Mouse (Mus musculus) Muller cell, postnatal 12 days (primary cell): ENCODE measurements at regions not wholly inside any gene's neighbourhood (a gene's known extent, or its start where the extent isn't known, plus 50 kb on each side); places are given as distances from the start of the nearest gene placed in this dataset.

Experiments
- DNase-seq: peaks from one replicate; pipeline ENCODE4 v3.0.0-alpha.2; 2015; ENCODE audit errors: inconsistent ontology term

GRCm38 (mm10) chr14:31944682-31945081 is 84.1 kb upstream of the Galnt15 start:
- DNase-seq: no peak

- no peak for DNase-seq
Observed at GRCm38 (mm10) chr14:31945125-31945524, 83.7 kb upstream of the Galnt15 start.

GRCm38 (mm10) chr14:31946032-31946431 is 82.8 kb upstream of the Galnt15 start:
- DNase-seq: peak; percentile 70

- no peak for DNase-seq
Observed at GRCm38 (mm10) chr14:31947246-31947645, 81.5 kb upstream of the Galnt15 start.

- no peak for DNase-seq
Observed at GRCm38 (mm10) chr14:31951894-31952293, 76.9 kb upstream of the Galnt15 start.

GRCm38 (mm10) chr14:31953783-31954182 is 75.0 kb upstream of the Galnt15 start:
- DNase-seq: no peak

GRCm38 (mm10) chr14:31954945-31955344 is 73.8 kb upstream of the Galnt15 start:
- DNase-seq: peak; percentile 60

GRCm38 (mm10) chr14:31957211-31957638 is 71.6 kb upstream of the Galnt15 start:
- DNase-seq: no peak

- no peak for DNase-seq
Observed at GRCm38 (mm10) chr14:31960201-31960854, 68.5 kb upstream of the Galnt15 start.

- peak; percentile 41 for DNase-seq
Observed at GRCm38 (mm10) chr14:31961442-31961841, 67.3 kb upstream of the Galnt15 start.

- peak; percentile 93 for DNase-seq
Observed at GRCm38 (mm10) chr14:31963131-31963911, 65.5 kb upstream of the Galnt15 start.

GRCm38 (mm10) chr14:31964076-31964475 is 64.7 kb upstream of the Galnt15 start:
- no peak for DNase-seq

- no peak for DNase-seq
Observed at GRCm38 (mm10) chr14:31964831-31965230, 64.0 kb upstream of the Galnt15 start.

- no peak for DNase-seq
Observed at GRCm38 (mm10) chr14:31969531-31969930, 59.3 kb upstream of the Galnt15 start.

GRCm38 (mm10) chr14:31970245-31970830 is 58.5 kb upstream of the Galnt15 start:
- no peak for DNase-seq

GRCm38 (mm10) chr14:31970851-31971250 is 57.9 kb upstream of the Galnt15 start:
- DNase-seq: no peak

- DNase-seq: no peak
Observed at GRCm38 (mm10) chr14:31973702-31974101, 55.1 kb upstream of the Galnt15 start.

- no peak for DNase-seq
Observed at GRCm38 (mm10) chr14:31978196-31978595, 50.6 kb upstream of the Galnt15 start.

- no peak for DNase-seq
Observed at GRCm38 (mm10) chr14:31978690-31979089, 50.1 kb upstream of the Galnt15 start.
